Mouse (Mus musculus): ENCODE data around the gene Fam20b. TPM values are rescaled to one million over a fixed set of nuclear protein-coding genes. Genes with fewer than 3 reads are reported as not detected.

Gene Fam20b
- polyA plus RNA-seq, 2 experiments, result 7.5 to 9.9 TPM

- ATAC-seq (ENCODE audit: insufficient read depth) (peak; percentile 67), DNase-seq (ENCODE audit: low read depth in 3 of 3, low spot score in 3 of 3) (no peak)
These were observed 61.4 kb downstream of the Fam20b start for GRCm38 (mm10) chr1:156657523-156657922.

GRCm38 (mm10) chr1:156654735-156655530 lies 64.0 kb downstream of the Fam20b start:
- ATAC-seq (ENCODE audit: insufficient read depth), result no peak
- H3K4me2 ChIP-seq (ENCODE audit: low read depth), result no peak overlapping the region

More at GRCm38 (mm10) chr1:156657523-156657922, 61.4 kb downstream of the Fam20b start:
- WGBS (ENCODE audit: insufficient replicate concordance), result 63% methylated on average over 4 of the region's 4 CpGs
- no peak overlapping the region for H3K4me3 ChIP-seq (ENCODE audit: insufficient read depth in 1 of 2, low read depth in 2 of 2, low read length in 2 of 2)
- H3K27ac ChIP-seq, result no peak overlapping the region
- TF ChIP-seq EP300 (IDR thresholded peaks at IDR 0.05; ENCODE audit: low read depth) (no peak), CTCF (IDR thresholded peaks at IDR 0.05; ENCODE audit: low read depth) (no peak)
- no peaks in the 10 kb centered on the region for H3K36me3 ChIP-seq (replicated peaks; ENCODE audit: control insufficient read depth, insufficient read depth, low read depth)
- H3K9ac ChIP-seq (replicated peaks), result no peak overlapping the region
- H3K9me3 ChIP-seq (ENCODE audit: control insufficient read depth, low read length), result no peaks in the 10 kb centered on the region
- H3K4me1 ChIP-seq (replicated peaks; ENCODE audit: control insufficient read depth in 2 of 2, insufficient read depth in 2 of 2, low read length in 1 of 2), result peaks cover 0 to 3% of the 10 kb centered on the region in 2 experiments; a peak in 2 of 4 replicates
- no peaks in the 10 kb centered on the region for H3K27me3 ChIP-seq (ENCODE audit: control insufficient read depth, insufficient read depth, low read length)
- H3K4me2 ChIP-seq (ENCODE audit: low read depth), result no peak overlapping the region

GRCm38 (mm10) chr1:156652189-156652822 lies 66.6 kb downstream of the Fam20b start:
- H3K27me3 ChIP-seq (ENCODE audit: control insufficient read depth, insufficient read depth, low read length), result no peaks in the 10 kb centered on the region
- H3K4me2 ChIP-seq (ENCODE audit: low read depth), result no peak overlapping the region
- no peak overlapping the region for H3K9ac ChIP-seq (replicated peaks)
- TF ChIP-seq CTCF (IDR thresholded peaks at IDR 0.05; ENCODE audit: low read depth) (no peak), EP300 (IDR thresholded peaks at IDR 0.05; ENCODE audit: low read depth) (no peak)
- H3K36me3 ChIP-seq (replicated peaks; ENCODE audit: control insufficient read depth, insufficient read depth, low read depth), result no peaks in the 10 kb centered on the region
- no peak overlapping the region for H3K4me3 ChIP-seq (ENCODE audit: insufficient read depth in 1 of 2, low read depth in 2 of 2, low read length in 2 of 2)
- ATAC-seq (ENCODE audit: insufficient read depth) (no peak), DNase-seq (ENCODE audit: low read depth in 3 of 3, low spot score in 3 of 3) (no peak)
- H3K27ac ChIP-seq, result no peak overlapping the region
- WGBS (ENCODE audit: insufficient replicate concordance), result 37% methylated on average over 6 of the region's 6 CpGs
- H3K4me1 ChIP-seq (replicated peaks; ENCODE audit: control insufficient read depth in 2 of 2, insufficient read depth in 2 of 2, low read length in 1 of 2), result peaks cover 0 to 2% of the 10 kb centered on the region in 2 experiments; a peak in 2 of 4 replicates
- no peaks in the 10 kb centered on the region for H3K9me3 ChIP-seq (ENCODE audit: control insufficient read depth, low read length)

More at GRCm38 (mm10) chr1:156654735-156655530, 64.0 kb downstream of the Fam20b start:
- no peaks in the 10 kb centered on the region for H3K9me3 ChIP-seq (ENCODE audit: control insufficient read depth, low read length)
- DNase-seq (ENCODE audit: low read depth in 3 of 3, low spot score in 3 of 3), result no peak
- no peak overlapping the region for H3K9ac ChIP-seq (replicated peaks)
- no peak for TF ChIP-seq CTCF (IDR thresholded peaks at IDR 0.05; ENCODE audit: low read depth)
- no peak for TF ChIP-seq EP300 (IDR thresholded peaks at IDR 0.05; ENCODE audit: low read depth)
- H3K4me1 ChIP-seq (replicated peaks; ENCODE audit: control insufficient read depth in 2 of 2, insufficient read depth in 2 of 2, low read length in 1 of 2), result peaks cover 0 to 3% of the 10 kb centered on the region in 2 experiments; a peak in 2 of 4 replicates
- WGBS (ENCODE audit: insufficient replicate concordance), result 65% methylated on average over 13 of the region's 13 CpGs
- H3K4me3 ChIP-seq (ENCODE audit: insufficient read depth in 1 of 2, low read depth in 2 of 2, low read length in 2 of 2), result no peak overlapping the region
- no peaks in the 10 kb centered on the region for H3K27me3 ChIP-seq (ENCODE audit: control insufficient read depth, insufficient read depth, low read length)
- no peaks in the 10 kb centered on the region for H3K36me3 ChIP-seq (replicated peaks; ENCODE audit: control insufficient read depth, insufficient read depth, low read depth)
- no peak overlapping the region for H3K27ac ChIP-seq

- Histone ChIP-seq H3K27ac (no peak overlapping the region), H3K36me3 (replicated peaks; ENCODE audit: control insufficient read depth, insufficient read depth, low read depth) (no peaks in the 10 kb centered on the region), H3K9ac (replicated peaks) (no peak overlapping the region), H3K9me3 (ENCODE audit: control insufficient read depth, low read length) (no peaks in the 10 kb centered on the region), H3K27me3 (ENCODE audit: control insufficient read depth, insufficient read depth, low read length) (no peaks in the 10 kb centered on the region), H3K4me1 (replicated peaks; ENCODE audit: control insufficient read depth in 2 of 2, insufficient read depth in 2 of 2, low read length in 1 of 2) (no peaks in the 10 kb centered on the region; a peak in 1 of 4 replicates), H3K4me3 (ENCODE audit: insufficient read depth in 1 of 2, low read depth in 2 of 2, low read length in 2 of 2) (no peak overlapping the region), H3K4me2 (ENCODE audit: low read depth) (no peak overlapping the region)
- no peak for ATAC-seq (ENCODE audit: insufficient read depth)
- no peak for DNase-seq (ENCODE audit: low read depth in 3 of 3, low spot score in 3 of 3)
- 76% methylated on average over 9 of the region's 9 CpGs for WGBS (ENCODE audit: insufficient replicate concordance)
- TF ChIP-seq CTCF (IDR thresholded peaks at IDR 0.05; ENCODE audit: low read depth) (no peak), EP300 (IDR thresholded peaks at IDR 0.05; ENCODE audit: low read depth) (no peak)
These were observed 68.3 kb downstream of the Fam20b start for GRCm38 (mm10) chr1:156650631-156651030.

DNA sequence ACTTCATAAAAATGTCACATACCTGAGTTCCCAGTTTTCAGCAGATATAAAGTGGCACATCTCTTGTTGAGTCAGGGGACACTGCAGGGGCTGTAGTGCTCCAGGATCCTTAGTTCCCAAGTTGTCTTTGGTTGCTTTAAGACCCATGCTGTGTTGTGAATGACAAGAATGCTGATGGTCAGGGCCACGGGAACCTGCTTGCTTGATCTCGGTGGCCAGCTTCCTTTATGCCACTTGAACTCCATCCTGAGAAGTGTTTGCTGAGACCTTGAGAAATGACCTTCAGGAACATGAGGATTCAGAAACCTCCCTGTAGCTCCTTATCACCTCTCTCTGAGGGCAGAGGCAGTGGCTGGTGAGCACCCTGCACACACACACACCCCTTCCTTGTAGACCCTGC lies 70.2 kb downstream of the Fam20b start:
- TF ChIP-seq CTCF (IDR thresholded peaks at IDR 0.05; ENCODE audit: low read depth), result no peak
- TF ChIP-seq EP300 (IDR thresholded peaks at IDR 0.05; ENCODE audit: low read depth), result no peak
- DNase-seq (ENCODE audit: low read depth in 3 of 3, low spot score in 3 of 3), result no peak
- Histone ChIP-seq H3K9ac (replicated peaks) (no peak overlapping the region), H3K4me2 (ENCODE audit: low read depth) (no peak overlapping the region), H3K4me1 (replicated peaks; ENCODE audit: control insufficient read depth in 2 of 2, insufficient read depth in 2 of 2, low read length in 1 of 2) (no peaks in the 10 kb centered on the region; a peak in 1 of 4 replicates), H3K36me3 (replicated peaks; ENCODE audit: control insufficient read depth, insufficient read depth, low read depth) (no peaks in the 10 kb centered on the region), H3K9me3 (ENCODE audit: control insufficient read depth, low read length) (no peaks in the 10 kb centered on the region), H3K27ac (no peak overlapping the region), H3K4me3 (ENCODE audit: insufficient read depth in 1 of 2, low read depth in 2 of 2, low read length in 2 of 2) (no peak overlapping the region), H3K27me3 (ENCODE audit: control insufficient read depth, insufficient read depth, low read length) (no peaks in the 10 kb centered on the region)
- ATAC-seq (ENCODE audit: insufficient read depth), result no peak
- WGBS (ENCODE audit: insufficient replicate concordance), result 56% methylated on average over 2 of the region's 2 CpGs

Measured in liver, embryonic 14.5 days (tissue).